Mouse (Mus musculus) lung, embryonic 15.5 days (tissue): Measurements from ENCODE around the gene Cdk17. TPM values are rescaled to one million over a fixed set of nuclear protein-coding genes. Genes with fewer than 3 reads are reported as not detected.

ENCODE experiments used
- ATAC-seq: fragments of 200-750 bp; cut with Nextera tagmentation; 2 replicates; pipeline ENCODE4 v1.8.0; 2017; ENCODE audit warnings: moderate number of reproducible peaks, borderline replicate concordance; ENCODE audit not compliant: low FRiP score, low TSS enrichment; ENCODE audit errors: extremely low read depth
- H3K27ac ChIP-seq: fragments of 300-500 bp; sonication (generic); 2 replicates; pipeline ENCODE4 v1.5.1; 2015; ENCODE audit warnings: moderate library complexity, mild to moderate bottlenecking, inconsistent platforms
- H3K27me3 ChIP-seq: fragments of 300-500 bp; sonication (generic); 2 replicates; pipeline ENCODE4 v1.6.1; 2015; ENCODE audit warnings: inconsistent platforms
- H3K36me3 ChIP-seq: fragments of 300-500 bp; sonication (generic); 2 replicates; pipeline ENCODE4 v1.6.1; 2015; ENCODE audit warnings: inconsistent platforms
- H3K4me1 ChIP-seq: fragments of 300-500 bp; sonication (generic); 2 replicates; pipeline ENCODE4 v1.6.1; 2015; ENCODE audit warnings: inconsistent platforms
- H3K4me2 ChIP-seq: fragments of 300-500 bp; sonication (generic); 2 replicates; pipeline ENCODE4 v1.6.1; 2015; ENCODE audit warnings: inconsistent platforms, mild to moderate bottlenecking, moderate library complexity
- H3K4me3 ChIP-seq: fragments of 300-500 bp; sonication (generic); 2 replicates; pipeline ENCODE4 v1.5.1; 2015; ENCODE audit warnings: mild to moderate bottlenecking, inconsistent platforms
- H3K9ac ChIP-seq: fragments of 300-500 bp; sonication (generic); 2 replicates; pipeline ENCODE4 v1.6.1; 2015; ENCODE audit warnings: inconsistent platforms
- H3K9me3 ChIP-seq: fragments of 300-500 bp; sonication (generic); 2 replicates; pipeline ENCODE4 v1.6.1; 2016; ENCODE audit warnings: inconsistent platforms
- WGBS: fragments of 180-500 bp; shearing (Covaris S2); methylation state at CpG from one replicate; pipeline ENCODE4 v1.1.7; 2015; 5-methylcytosine and 5-hydroxymethylcytosine counted together
- polyA plus RNA-seq: library from polyadenylated mRNA; unstranded; fragments of >200 nt; fragmentation: Nextera tagmentation; extraction: Ambion mirVana; gene quantifications from 2 replicates; pipeline ENCODE4 v1.2.1, GENCODE M21; 2015

The Cdk17 gene
- polyA plus RNA-seq, 1 experiment from 2014 or later = 18.2 TPM

- no peak overlapping the region for H3K27ac ChIP-seq
Measured at GRCm38 (mm10) chr10:93178662-93179061, 18.0 kb downstream of the Cdk17 start.

GRCm38 (mm10) chr10:93179669-93180460, 19.2 kb downstream of the Cdk17 start:
- Histone ChIP-seq H3K27me3 (no peaks in the 10 kb centered on the region), H3K36me3 (no peaks in the 10 kb centered on the region), H3K9me3 (no peaks in the 10 kb centered on the region), H3K9ac (no peak overlapping the region), H3K27ac (no peak overlapping the region), H3K4me2 (no peak overlapping the region), H3K4me3 (no peak overlapping the region), H3K4me1 (peaks cover 11% of the 10 kb centered on the region; the same call in 1 of the 2 replicates)
- no peak for ATAC-seq
- 76% methylated on average over 11 of the region's 11 CpGs for WGBS

More at GRCm38 (mm10) chr10:93178662-93179061, 18.0 kb downstream of the Cdk17 start:
- no peaks in the 10 kb centered on the region for H3K36me3 ChIP-seq
- ATAC-seq = no peak
- no peaks in the 10 kb centered on the region for H3K27me3 ChIP-seq
- WGBS = 96% methylated on average over 5 of the region's 5 CpGs
- H3K4me1 ChIP-seq = peaks cover 11% of the 10 kb centered on the region; the same call in 1 of the 2 replicates
- H3K9me3 ChIP-seq = no peaks in the 10 kb centered on the region
- no peak overlapping the region for H3K4me3 ChIP-seq
- H3K9ac ChIP-seq = no peak overlapping the region
- H3K4me2 ChIP-seq = no peak overlapping the region

- no peak overlapping the region for H3K4me3 ChIP-seq
- H3K36me3 ChIP-seq = no peaks in the 10 kb centered on the region
- H3K27ac ChIP-seq = no peak overlapping the region
- no peaks in the 10 kb centered on the region for H3K9me3 ChIP-seq
- 76% methylated on average over 8 of the region's 8 CpGs for WGBS
- no peak for ATAC-seq
- no peaks in the 10 kb centered on the region for H3K27me3 ChIP-seq
- H3K4me2 ChIP-seq = no peak overlapping the region
- no peak overlapping the region for H3K9ac ChIP-seq
- H3K4me1 ChIP-seq = peaks cover 15% of the 10 kb centered on the region
Measured at GRCm38 (mm10) chr10:93184351-93184976, 23.8 kb downstream of the Cdk17 start.

- WGBS = 61% methylated on average over 10 of the region's 10 CpGs
- Histone ChIP-seq H3K9ac (no peak overlapping the region), H3K36me3 (no peaks in the 10 kb centered on the region), H3K4me3 (no peak overlapping the region), H3K27ac (no peak overlapping the region), H3K27me3 (no peaks in the 10 kb centered on the region), H3K9me3 (no peaks in the 10 kb centered on the region), H3K4me2 (no peak overlapping the region), H3K4me1 (peaks cover 34% of the 10 kb centered on the region)
- ATAC-seq = no peak
Measured at GRCm38 (mm10) chr10:93188440-93188999, 27.8 kb downstream of the Cdk17 start.

- Histone ChIP-seq H3K27ac (peak overlapping the region; percentile 20; the same call in 1 of the 2 replicates), H3K4me3 (no peak overlapping the region), H3K9me3 (no peaks in the 10 kb centered on the region), H3K27me3 (no peaks in the 10 kb centered on the region), H3K4me1 (peaks cover 44% of the 10 kb centered on the region), H3K4me2 (no peak overlapping the region), H3K36me3 (no peaks in the 10 kb centered on the region), H3K9ac (no peak overlapping the region)
- WGBS = 55% methylated on average over 8 of the region's 8 CpGs
- ATAC-seq = peak; percentile 44; the same call in 1 of the 2 replicates
Measured at GRCm38 (mm10) chr10:93190475-93191262, 30.0 kb downstream of the Cdk17 start.

GRCm38 (mm10) chr10:93197092-93197491, 36.4 kb downstream of the Cdk17 start:
- Histone ChIP-seq H3K4me2 (no peak overlapping the region), H3K9me3 (no peaks in the 10 kb centered on the region), H3K4me3 (no peak overlapping the region), H3K4me1 (peaks cover 23% of the 10 kb centered on the region), H3K36me3 (peaks cover 11% of the 10 kb centered on the region), H3K27ac (no peak overlapping the region), H3K9ac (no peak overlapping the region), H3K27me3 (no peaks in the 10 kb centered on the region)
- no peak for ATAC-seq
- WGBS = 93% methylated on average over 6 of the region's 6 CpGs

- no peak for ATAC-seq
- H3K4me2 ChIP-seq = no peak overlapping the region
- no peak overlapping the region for H3K27ac ChIP-seq
- peaks cover 11% of the 10 kb centered on the region for H3K36me3 ChIP-seq
- no peak overlapping the region for H3K9ac ChIP-seq
- no peaks in the 10 kb centered on the region for H3K9me3 ChIP-seq
- H3K27me3 ChIP-seq = no peaks in the 10 kb centered on the region
- peaks cover 16% of the 10 kb centered on the region for H3K4me1 ChIP-seq
- WGBS = 90% methylated on average over 3 of the region's 3 CpGs
- no peak overlapping the region for H3K4me3 ChIP-seq
Measured at GRCm38 (mm10) chr10:93198958-93199357, 38.3 kb downstream of the Cdk17 start.

- Histone ChIP-seq H3K4me3 (no peak overlapping the region), H3K27ac (no peak overlapping the region), H3K4me2 (no peak overlapping the region), H3K36me3 (peaks cover 11% of the 10 kb centered on the region), H3K27me3 (no peaks in the 10 kb centered on the region), H3K4me1 (0 out of 2 replicates have a peak, but pooled peaks cover 2% of the 10 kb centered on the region), H3K9me3 (no peaks in the 10 kb centered on the region), H3K9ac (no peak overlapping the region)
- 79% methylated on average over 6 of the region's 6 CpGs for WGBS
- no peak for ATAC-seq
Measured at GRCm38 (mm10) chr10:93201846-93202458, 41.3 kb downstream of the Cdk17 start.

GRCm38 (mm10) chr10:93205287-93205956, 44.7 kb downstream of the Cdk17 start:
- Histone ChIP-seq H3K27me3 (no peaks in the 10 kb centered on the region), H3K36me3 (peaks cover 4% of the 10 kb centered on the region; the same call in 1 of the 2 replicates), H3K4me1 (no peaks in the 10 kb centered on the region), H3K9ac (no peak overlapping the region), H3K27ac (no peak overlapping the region), H3K4me3 (no peak overlapping the region), H3K9me3 (no peaks in the 10 kb centered on the region), H3K4me2 (no peak overlapping the region)
- no peak for ATAC-seq
- WGBS = 80% methylated on average over 4 of the region's 4 CpGs

GRCm38 (mm10) chr10:93207176-93207575, 46.5 kb downstream of the Cdk17 start:
- Histone ChIP-seq H3K9me3 (no peaks in the 10 kb centered on the region), H3K27me3 (no peaks in the 10 kb centered on the region), H3K9ac (no peak overlapping the region), H3K4me3 (no peak overlapping the region), H3K4me1 (no peaks in the 10 kb centered on the region), H3K27ac (no peak overlapping the region), H3K4me2 (no peak overlapping the region), H3K36me3 (peaks cover 9% of the 10 kb centered on the region; the same call in 1 of the 2 replicates)
- 73% methylated on average over 5 of the region's 5 CpGs for WGBS
- ATAC-seq = no peak

GRCm38 (mm10) chr10:93212699-93213098, 52.0 kb downstream of the Cdk17 start:
- Histone ChIP-seq H3K9me3 (no peaks in the 10 kb centered on the region), H3K36me3 (peaks cover 38% of the 10 kb centered on the region), H3K27ac (no peak overlapping the region), H3K4me3 (no peak overlapping the region), H3K27me3 (no peaks in the 10 kb centered on the region), H3K4me2 (no peak overlapping the region), H3K9ac (no peak overlapping the region), H3K4me1 (0 out of 2 replicates have a peak, but pooled peaks cover 7% of the 10 kb centered on the region)
- no peak for ATAC-seq
- whole genome bisulfite sequencing = 84% methylated on average over 2 of the region's 2 CpGs
